8 mouse cellular contexts compared by ENCODE assay signal in the genomic region with DNA sequence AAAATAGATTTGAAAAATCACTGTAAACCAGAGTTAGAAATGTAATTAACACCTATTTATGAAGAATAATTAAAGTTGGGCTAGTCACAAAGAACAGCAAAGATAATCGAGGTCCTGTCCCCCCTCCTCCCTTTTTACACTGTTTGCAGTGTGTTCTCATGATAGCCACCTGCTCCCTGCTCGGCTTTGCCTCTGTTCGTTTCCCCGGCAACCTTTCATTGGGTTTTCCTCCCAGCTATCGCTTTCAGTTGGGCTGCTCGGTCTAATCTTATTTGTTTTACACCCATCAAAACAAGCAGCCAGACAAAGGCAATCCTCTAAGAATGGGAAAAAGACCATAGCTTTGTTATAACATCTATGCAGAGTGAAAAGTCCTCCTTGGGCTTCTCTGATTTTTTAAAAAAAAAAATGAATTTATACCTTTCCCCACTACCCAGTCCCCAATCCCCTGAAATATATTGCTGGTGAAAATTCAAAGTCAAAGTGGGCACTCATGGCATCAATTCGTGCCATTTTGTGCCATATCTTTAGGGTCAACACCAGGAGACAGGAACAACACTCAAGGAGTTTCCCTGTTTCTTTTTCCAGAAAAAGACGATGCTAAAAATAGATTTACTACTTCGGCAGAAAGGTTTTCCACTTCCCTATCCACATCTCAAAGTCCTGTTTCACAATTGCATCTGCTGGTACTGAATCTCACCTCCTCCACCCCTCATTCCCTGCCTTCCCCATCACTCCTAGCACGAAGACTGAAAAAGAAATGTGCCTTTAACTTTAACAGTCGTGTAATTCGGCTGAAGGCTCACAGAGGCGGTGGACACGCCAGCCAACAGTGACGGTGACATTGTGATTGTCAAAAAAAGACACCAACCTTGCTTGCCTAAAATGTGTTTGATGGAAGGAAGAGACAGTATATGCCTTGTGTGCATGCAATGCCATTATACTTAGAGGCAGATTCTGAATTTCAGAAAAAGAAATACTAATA.
DNase-seq lines count a peak whose midpoint lies in the region; ATAC-seq lines count a peak whose summit lies in the region.

No protein-coding gene starts in this region.

- H3K9ac ChIP-seq in forebrain, embryonic 13.5 days, result peak overlapping the region; percentile 84

- WGBS in heart, embryonic 10.5 days, result 23% methylated on average over 15 of the region's 15 CpGs
- WGBS in forebrain, embryonic 13.5 days, result 4% methylated on average over 15 of the region's 15 CpGs

- no peaks in the 10 kb centered on the region for H3K36me3 ChIP-seq in heart, embryonic 10.5 days
- no peaks in the 10 kb centered on the region for H3K36me3 ChIP-seq in forebrain, embryonic 13.5 days (ENCODE audit: poor library complexity, severe bottlenecking)

- H3K4me1 ChIP-seq in heart, embryonic 10.5 days, result peaks cover 9% of the 10 kb centered on the region; the same call in 1 of the 2 replicates
- peaks cover 51% of the 10 kb centered on the region for H3K4me1 ChIP-seq in forebrain, embryonic 13.5 days

- no peak for DNase-seq in heart, embryonic 10.5 days (ENCODE audit: low spot score)
- DNase-seq in heart, adult 8-10 months (ENCODE audit: low spot score), result no peak
- DNase-seq in left cerebral cortex, postnatal 4 days, result peak; percentile 61
- peak; percentile 42 for DNase-seq in right cerebral cortex, postnatal 25 days
- no peak for DNase-seq in lung, postnatal 25 days (ENCODE audit: low spot score)
- DNase-seq in urinary bladder, adult 2 months (ENCODE audit: low spot score), result no peak

- no peaks in the 10 kb centered on the region for H3K27me3 ChIP-seq in heart, embryonic 10.5 days (ENCODE audit: insufficient read depth, poor library complexity, severe bottlenecking)
- H3K27me3 ChIP-seq in forebrain, embryonic 13.5 days, result no peaks in the 10 kb centered on the region

- intact Hi-C loops in left cerebral cortex, postnatal 4 days (cut with DNase I), result loop anchor here (10.0 kb wide), 2 partner anchors 231 to 301 kb away; no protein-coding TSS in a partner anchor

- ATAC-seq in cerebellum, adult (ENCODE audit: insufficient number of reproducible peaks, low FRiP score, low TSS enrichment), result peak; percentile 9; the same call in 1 of the 2 replicates
- peak; percentile 73 for ATAC-seq in forebrain, embryonic 13.5 days

- H3K27ac ChIP-seq in heart, embryonic 10.5 days, result no peak overlapping the region
- peak overlapping the region; percentile 96 for H3K27ac ChIP-seq in forebrain, embryonic 13.5 days

- no peaks in the 10 kb centered on the region for H3K9me3 ChIP-seq in heart, embryonic 10.5 days
- H3K9me3 ChIP-seq in forebrain, embryonic 13.5 days (replicated peaks), result no peaks in the 10 kb centered on the region

- H3K4me2 ChIP-seq in forebrain, embryonic 13.5 days, result peak overlapping the region; percentile 74

- peak overlapping the region; percentile 27; the same call in 1 of the 2 replicates for H3K4me3 ChIP-seq in heart, embryonic 10.5 days
- H3K4me3 ChIP-seq in forebrain, embryonic 13.5 days, result peak overlapping the region; percentile 59

Comparison
In these comparisons a context has a peak if more than half of its experiments do, and no peak if none do; other contexts are left out.
1. DNase-seq: peak in left cerebral cortex, postnatal 4 days (single experiment) and right cerebral cortex, postnatal 25 days (single experiment); none in heart, embryonic 10.5 days (single experiment), heart, adult 8-10 months (single experiment), lung, postnatal 25 days (single experiment) and urinary bladder, adult 2 months (single experiment).